Mouse (Mus musculus): ENCODE results near the gene Slc24a1.
"Not testable (repeated sequence)": the region's sequence is repeated elsewhere in the genome, so short reads cannot be mapped to it uniquely, and the experiment has no call there.

Gene Slc24a1

DNA sequence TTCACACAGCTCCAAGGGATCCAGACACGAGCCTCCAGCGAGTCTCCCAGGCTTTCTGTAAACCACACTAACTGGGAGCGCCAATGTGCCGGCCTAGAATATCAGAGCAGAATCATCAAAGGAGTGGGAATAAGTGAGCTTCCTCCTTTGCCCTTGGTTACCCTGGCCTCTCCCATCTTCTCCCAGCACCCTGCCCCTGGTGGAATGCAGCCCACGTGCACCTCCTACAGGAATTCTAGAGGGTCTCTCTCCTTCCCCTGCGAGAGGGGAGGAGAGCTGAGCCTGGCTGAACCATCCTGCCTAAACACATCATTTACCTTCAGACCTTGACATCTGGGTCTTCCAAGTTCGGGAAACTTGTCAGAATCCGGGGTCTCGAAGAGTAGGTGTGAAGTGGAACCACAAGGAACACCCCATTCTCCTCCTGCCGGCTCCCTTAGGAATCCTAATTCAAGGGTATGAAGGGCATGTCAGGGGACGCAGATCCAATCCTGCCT lies at the start of gene Slc24a1:
Gene Slc24a1 (minus strand): TSS at position 447 of the 497 bp plus-strand sequence.
- no peak for DNase-seq (ENCODE audit: low read depth, low spot score)

DNA sequence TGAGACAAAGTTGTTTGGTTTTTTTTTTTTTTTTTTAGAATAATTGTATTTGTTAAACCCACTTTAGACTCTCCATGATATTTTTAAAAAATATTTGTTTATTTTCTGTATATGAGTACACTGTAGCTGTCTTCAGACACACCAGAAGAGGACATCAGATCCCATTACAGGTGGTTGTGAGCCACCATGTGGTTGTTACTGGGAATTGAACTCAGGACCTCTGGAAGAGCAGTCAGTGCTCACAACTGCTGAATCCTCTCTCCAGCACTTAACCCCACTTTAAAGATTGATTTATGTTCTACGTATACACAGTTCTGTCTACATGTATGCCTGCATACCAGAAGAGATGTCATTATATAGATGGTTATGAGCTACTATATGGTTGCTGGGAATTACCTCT lies 44.1 kb upstream of the Slc24a1 start:
- not testable (repeated sequence) for DNase-seq (ENCODE audit: low read depth, low spot score)

DNA sequence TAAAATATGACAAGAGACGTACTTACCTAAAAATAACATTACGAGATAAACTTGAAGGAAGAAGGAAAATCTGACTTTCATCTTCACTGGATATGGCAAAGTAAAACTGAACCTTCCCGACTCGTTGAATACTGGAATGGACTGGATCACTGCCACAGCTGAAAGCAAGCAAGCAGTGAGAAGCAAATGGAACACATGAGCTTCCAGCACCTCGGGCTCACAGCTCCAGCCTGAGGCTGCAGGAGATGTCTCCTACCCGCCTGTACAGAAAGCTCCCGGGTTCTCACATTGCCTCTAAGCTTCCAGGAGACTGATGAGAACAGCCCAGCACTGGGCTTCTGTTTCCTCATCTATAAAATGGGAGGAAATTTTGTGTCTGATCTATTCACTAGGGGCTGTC lies 38.9 kb upstream of the Slc24a1 start:
- DNase-seq (ENCODE audit: low read depth, low spot score) = no peak

DNA sequence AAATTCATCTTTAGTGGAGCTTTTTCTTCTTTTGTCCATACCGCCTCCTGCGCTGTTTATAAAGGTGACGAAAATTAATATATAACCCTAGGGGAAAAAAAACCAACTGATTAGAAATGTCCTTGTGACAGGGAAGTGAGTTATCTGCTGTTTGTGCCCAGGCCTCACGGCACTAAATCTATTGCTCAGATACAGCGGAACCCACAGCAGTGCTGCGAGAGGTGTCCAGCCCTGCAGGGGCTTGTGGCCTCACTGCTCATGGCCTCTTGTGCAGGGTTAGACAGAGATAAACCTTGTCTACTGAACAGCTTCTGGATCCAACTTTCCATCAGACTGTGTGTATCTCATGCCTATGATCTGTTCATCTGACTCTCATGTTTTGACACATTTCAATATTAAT lies 37.0 kb upstream of the Slc24a1 start:
- no peak for DNase-seq (ENCODE audit: low read depth, low spot score)

DNA sequence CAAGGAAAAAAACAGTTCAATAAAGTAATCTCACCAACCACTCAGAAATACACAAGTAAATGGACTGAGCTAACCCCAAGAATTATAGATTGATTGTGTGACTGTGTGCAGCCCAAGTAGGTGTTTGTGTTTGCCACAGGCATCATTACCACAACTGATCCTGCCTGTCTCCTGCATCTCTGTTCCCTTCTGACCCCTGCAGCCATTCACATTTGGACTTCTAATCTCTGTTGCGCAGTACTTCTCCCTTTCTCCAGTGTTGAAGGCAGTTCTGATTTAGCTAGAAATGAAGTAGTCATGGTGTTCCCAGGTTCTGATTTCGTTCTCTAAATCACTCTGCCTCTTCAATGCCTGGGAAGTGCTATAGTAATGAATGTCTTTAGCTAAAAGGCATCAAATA lies 36.2 kb upstream of the Slc24a1 start:
- no peak for DNase-seq (ENCODE audit: low read depth, low spot score)

DNA sequence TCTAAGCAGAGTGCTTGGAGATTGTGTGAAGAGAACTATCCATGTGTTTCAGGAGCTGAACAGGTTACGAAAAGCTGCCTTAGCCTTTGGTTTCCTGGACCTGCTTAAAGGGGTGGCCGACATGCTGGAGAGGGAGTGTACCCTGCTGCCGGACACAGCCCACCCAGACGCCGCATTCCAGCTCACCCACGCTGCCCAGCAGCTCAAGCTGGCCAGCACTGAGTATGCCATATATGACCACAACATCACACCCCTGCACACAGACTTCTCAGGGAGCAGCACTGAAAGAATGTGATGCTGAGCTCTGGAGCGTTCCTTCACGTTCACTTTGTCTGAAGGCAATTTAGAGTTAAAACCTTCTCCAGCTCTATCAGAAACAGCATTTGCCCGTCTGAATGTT lies 34.4 kb upstream of the Slc24a1 start:
- DNase-seq (ENCODE audit: low read depth, low spot score) = no peak

DNA sequence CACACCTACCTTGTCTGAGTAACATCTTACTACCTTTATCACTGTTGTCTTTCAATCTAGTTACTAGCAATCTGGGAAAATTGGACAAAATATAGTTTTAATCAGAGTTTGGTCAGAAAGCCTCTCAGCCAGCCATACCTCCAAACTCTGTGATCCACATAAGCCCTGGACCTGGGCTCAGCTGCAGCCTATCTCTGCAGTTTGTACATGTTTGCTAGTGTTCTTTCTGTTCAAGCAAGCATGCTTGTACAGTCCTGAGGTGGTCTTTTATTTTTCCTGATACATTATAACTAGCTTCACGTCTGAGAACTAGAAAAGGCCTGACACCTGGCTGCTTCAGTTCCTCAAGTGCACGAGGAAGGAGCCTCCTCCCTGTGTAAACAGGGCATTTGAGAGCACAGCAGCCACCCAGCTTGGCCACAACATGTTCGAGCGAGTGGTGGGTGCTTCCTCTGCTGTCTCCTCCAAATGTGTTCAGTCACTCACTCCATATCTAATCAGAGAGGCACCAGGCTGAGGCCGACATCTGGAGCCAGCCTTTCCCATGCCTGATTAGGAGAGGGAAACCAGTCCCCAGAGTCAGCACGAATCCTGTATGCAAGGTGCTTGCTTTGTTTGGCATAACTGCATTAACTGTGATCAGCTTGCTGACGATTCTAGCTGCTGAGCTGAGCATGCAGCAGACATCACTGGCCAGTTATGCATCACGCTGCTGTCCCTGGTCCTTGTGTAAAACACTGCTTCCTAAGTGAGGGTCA lies 33.8 kb upstream of the Slc24a1 start:
- DNase-seq (ENCODE audit: low read depth, low spot score) = peak; percentile 20

DNA sequence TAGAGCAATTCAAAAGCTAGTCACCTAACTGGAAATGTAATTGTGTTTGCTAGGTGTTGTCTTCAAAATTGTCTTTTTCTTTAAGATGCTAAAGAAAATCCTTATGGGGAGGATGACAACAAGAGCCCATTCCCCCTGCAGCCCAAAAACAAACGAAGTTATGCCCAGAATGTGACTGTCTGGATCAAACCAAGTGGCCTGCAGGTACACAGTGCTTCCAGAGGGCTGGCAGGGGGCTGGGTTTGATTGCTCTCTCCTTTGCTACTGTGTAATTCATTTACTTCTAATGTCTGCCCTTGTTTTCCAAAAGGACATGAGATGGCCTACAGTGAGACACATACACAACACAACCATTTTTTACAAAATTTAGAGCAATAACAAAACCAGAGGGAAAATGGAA lies 30.5 kb upstream of the Slc24a1 start:
- DNase-seq (ENCODE audit: low read depth, low spot score) = no peak

DNA sequence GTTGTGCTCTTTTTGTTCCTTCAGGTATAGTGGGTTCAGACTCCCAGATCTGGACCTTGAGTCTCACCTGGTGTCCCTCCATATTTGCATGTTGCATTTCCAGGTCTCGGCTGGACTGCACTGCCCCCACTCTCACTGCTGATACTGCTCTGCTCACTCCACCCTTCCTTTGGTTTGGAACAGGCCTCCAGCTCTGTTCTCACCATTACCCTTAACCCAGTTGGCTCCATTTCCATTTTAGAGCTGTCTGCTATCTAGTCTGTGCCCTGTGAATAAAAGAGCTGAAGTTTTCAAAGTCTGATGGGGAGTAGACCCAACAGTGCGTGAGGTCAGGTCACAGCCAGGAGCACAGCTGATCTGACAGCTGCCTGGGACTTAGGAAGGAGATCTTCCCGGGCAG lies 29.1 kb upstream of the Slc24a1 start:
- DNase-seq (ENCODE audit: low read depth, low spot score) = no peak

DNA sequence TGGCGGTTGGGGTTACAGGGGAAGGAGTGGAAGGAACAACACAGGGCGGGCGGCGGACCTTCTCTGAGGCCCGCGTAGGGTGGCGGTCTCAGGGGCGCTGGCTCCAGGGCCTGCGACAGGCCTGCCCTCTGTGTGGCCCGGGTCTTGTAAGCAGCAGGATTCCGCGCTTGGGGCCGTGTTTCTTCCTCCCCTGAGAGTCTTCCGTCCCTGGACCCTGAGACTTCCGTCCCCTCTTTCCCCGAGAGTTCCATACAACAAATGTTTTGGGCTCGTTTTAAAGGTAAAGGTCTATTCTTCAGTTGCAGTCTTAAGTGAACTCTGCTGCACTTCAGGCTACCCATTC lies 9.5 kb upstream of the Slc24a1 start:
- no peak for DNase-seq (ENCODE audit: low read depth, low spot score)

DNA sequence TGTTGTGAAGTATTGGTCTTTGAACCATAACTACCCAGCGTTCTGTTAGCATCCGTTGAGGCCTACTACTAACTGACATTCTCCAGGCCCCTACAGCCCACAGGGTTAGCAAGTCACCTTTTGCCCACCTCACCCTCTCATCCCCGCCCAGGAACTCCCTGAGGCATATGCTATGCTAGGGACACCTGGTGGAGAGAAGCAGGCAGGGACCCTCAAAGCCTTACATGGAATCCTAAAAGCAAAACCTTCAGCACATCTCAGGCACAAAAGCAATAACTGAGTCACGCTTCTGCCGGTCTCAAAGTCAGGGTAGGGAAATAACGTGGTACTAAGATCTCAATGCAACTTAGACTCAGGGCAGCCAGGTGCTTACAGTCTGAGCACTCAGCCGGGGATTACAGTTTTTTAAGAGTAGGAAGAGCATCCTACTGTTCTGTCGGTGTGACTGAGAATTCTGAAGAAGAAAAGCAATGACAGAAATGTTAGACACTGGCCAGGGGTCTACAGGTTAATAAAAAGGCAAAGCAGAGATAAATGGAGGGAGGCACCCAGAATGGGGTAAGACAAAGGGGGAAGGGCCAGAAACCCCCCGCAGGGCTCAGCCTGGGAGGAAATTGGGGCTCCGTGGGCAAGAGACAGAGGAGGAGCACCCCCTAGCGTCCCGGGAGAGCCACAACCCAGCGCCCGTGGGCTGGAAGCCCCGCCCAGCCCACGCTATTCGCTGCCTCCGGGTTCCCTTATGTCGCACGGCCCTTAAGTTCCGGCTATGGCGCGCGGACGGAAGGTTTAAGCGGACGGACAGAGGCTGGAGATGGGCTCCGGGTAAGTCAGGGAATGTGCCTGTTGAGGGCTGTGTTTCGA lies 8.9 kb upstream of the Slc24a1 start, which contains the start of gene Ints14:
Gene Ints14 (plus strand): TSS at position 789 of the 861 bp plus-strand sequence.
- DNase-seq (ENCODE audit: low read depth, low spot score) = peak; percentile 93

DNA sequence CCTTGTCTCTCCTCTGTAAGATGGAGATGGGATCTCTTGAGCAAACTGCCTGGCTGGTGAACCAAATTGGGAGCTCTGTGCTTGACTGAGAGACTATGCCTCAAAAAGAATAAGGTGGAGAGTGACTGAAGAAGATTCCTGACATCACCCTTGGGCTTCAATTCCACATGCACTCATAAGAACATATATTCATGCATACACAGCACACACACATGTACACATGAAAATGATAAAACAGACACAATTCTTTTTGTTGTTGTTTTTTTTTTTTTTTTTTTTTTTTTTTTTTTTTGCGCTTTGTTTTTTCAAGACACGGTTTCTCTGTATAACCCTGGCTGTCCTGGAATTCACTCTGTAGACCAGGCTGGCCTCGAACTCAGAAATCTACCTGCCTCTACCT lies 5.9 kb upstream of the Slc24a1 start:
- no peak for DNase-seq (ENCODE audit: low read depth, low spot score)

DNA sequence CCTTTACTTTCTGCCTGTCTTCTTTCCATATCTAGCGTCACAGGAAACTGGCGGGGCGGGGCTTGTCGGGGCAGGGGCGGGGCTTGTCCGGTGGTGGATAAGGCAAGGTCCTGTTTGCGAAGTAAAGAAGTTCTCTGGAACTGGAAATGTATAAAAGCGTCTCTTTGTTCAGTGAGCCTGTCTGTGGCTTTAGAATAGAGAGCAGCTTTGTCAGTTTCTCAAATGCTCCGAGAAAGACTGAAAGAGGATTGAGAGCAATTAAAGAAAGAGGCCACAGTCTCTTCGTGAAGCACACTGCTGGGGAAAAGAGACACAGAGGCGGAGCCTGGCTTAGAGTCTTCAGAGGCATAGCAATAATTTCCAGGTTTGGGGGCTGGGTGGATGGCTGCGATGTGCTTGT lies 4.9 kb upstream of the Slc24a1 start:
- DNase-seq (ENCODE audit: low read depth, low spot score) = no peak

DNA sequence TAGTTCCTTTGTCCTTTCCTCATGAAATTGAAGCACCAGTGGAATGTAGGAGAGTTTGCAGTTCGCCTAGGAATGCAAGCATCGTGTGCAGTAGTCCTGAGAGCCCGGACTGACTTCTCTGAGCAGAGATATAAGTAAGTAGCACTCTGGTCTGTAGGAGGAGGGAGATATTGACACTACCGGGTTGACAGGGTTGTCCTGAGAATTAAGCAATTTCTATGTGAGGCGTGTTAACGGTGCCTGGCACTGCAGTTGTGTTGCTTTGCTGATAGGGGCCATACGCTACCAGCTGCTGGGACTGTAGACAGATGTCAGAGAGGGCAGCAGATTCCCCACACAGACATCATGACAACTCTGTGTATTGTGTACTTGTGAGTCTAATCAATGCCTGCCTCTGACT lies 1.8 kb upstream of the Slc24a1 start:
- no peak for DNase-seq (ENCODE audit: low read depth, low spot score)

DNA sequence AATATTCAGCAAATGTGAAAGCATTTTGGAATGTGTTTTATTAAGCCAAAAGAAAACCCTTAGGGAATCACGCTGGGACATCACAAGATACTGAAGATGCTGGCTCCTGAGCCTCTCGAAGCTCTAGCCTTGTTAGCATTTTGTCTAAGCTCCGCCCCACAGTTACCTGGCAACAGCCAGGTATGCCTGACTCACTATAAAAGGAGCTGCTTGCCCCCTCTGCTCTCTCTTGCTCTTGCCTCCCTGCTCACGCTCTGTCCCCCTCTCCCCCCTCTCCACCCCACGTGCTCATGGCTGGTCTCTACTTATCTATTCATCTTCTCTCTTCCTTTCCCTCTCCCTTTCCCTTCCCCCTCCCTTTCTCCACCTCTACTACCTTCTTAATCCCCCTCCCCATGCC lies 648 bp upstream of the Slc24a1 start:
- DNase-seq (ENCODE audit: low read depth, low spot score) = no peak

DNA sequence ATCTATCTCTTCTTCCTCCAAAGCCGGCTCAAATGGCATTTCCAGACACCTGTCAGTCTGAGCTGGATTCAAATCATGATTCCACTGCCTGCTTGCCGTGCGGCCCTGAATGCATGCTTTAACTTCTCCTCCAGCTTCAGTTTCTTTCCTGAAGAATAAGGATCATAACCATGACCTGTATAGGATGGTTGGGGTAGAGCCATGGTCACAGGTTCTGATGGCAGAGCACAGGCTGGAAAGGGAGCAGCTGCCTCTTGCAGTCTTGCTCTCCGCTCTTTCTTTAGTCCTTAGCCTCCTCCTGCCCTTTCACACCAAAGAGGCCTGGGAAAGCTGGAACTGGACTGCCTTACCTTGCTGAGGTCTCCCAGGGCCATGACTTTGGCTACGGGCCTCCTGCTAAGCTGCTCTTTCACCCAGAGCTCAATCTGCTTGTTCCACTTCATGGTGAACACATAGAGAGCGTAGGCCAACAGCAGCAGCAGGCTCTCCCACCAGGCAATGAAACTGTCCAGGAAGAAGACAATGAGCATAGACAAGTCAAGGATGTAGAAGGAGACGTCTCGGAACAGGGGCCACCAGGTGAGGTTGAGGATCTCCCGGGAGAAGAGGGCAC lies 3.8 kb downstream of the Slc24a1 start:
- DNase-seq (ENCODE audit: low read depth, low spot score) = no peak

DNA sequence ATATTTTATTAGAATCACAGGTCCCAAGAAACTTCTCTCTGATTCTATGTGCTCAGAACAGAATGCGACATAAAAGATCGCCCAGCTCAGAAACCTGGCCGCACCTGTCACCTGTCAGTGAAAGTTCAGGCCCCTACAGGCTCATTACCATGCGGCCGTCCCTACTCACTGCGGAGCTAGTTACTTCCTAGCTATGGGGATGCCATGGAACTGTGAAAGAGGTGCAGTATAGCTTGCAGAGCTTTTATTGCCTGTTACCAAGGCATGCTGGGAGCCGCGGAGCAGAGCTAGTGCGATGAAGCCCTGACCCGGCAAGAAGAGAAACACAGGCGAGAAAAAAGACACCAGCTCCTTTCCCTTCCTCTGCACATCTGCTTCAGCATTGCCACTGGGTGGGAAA lies 7.4 kb downstream of the Slc24a1 start:
- no peak for DNase-seq (ENCODE audit: low read depth, low spot score)

DNA sequence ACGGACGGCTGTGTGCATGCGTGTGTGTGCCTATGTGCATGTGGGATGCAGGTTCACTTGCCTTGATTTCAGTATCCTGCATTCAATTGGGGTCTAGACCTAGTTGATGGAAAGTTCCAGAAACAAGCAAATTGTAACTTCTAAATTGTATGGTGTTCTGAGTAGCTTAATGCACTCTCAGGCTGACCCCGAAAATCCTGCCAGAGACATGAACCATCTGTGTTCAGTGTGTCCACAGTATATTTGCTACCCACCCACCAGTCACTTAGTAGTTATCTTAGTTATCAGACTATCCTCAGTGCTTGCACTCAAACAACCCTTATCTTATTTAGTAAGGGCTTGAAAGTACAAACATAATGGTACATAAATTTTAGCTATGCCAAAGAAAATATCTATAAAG lies 9.8 kb downstream of the Slc24a1 start:
- no peak for DNase-seq (ENCODE audit: low read depth, low spot score)

DNA sequence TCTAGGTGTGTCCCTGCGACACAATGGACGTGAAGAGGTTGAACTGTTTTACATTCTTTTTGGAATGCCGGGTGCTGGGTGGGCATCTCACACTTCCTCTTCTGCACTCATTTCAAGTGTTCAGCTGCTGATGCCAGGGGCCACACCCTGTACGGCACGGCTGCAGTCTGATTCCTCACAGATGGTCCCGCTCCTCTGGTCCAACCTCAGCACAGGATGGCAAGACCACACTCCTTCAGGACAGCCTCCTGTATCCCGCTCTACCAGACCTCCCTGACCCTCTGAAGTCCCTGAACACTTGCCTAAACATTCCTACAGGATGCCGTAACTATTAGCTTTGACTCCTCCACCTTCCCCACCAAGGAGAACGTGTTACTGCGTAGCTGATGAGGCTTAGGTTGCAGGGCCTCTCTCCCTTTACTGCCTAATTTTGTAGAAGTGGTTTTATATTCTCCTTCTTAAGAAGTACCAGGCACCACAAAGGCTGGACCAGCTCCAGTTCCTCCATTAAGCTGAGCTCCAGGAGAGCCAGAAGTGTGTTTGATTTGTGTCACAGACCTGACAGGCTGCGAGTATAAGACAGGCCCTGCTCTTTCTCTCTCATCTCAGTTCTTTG lies 10.6 kb downstream of the Slc24a1 start:
- DNase-seq (ENCODE audit: low read depth, low spot score) = no peak

DNA sequence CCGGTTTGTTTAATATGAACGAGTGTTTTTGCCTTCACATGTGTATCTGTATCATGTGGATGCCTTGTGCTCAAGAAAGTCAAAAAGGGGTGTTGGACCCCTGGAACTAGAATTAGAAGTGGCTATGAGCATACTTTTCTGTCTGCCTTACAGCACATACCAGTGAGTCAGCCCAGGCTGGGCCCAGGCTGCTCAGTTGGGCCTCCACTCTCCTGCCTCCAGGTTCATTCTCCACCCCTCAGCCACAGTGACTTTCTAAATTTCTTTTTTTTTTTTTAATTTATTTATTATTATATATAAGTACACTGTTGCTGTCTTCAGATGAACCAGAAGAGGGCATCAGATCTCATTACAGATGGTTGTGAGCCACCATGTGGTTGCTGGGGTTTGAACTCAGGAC lies 11.6 kb downstream of the Slc24a1 start:
- no peak for DNase-seq (ENCODE audit: low read depth, low spot score)

DNA sequence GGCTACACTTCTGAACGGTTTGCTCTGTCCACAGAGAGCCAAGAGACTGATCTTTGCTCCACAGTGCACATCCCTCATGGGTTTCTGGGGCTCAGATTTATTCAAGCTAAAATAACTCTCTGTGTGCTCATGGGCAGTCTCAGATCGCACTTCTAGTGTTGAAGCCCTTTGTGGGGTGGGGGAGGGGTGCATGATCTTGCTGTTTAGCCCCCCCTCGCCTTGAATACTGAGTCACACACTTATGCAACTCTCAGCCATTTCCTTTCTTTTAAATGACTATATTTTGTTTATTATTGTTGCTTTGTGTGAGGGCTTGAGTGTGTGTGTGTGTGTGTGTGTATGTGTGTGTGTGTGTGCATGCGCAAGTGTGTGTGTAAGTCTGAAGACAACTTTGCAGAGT lies 12.1 kb downstream of the Slc24a1 start:
- DNase-seq (ENCODE audit: low read depth, low spot score) = no peak

DNA sequence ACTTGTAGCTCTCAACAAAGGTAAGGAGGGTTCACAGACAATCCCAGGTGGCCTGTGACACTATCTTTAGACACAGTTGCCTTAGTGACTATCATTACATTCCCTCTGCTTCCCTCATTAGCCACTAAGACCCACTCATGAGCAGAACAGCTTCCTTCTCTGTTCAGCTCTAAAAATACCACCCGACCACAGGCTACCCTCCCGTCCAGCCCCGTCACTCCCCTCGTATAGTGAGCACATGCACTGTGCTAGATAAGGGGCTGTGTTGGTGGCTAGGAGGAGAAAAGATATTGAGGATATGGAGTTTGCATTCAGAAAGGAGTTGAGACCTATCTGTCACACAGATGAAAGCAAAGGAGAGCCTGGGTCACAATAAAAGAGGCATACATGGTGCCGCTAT lies 12.9 kb downstream of the Slc24a1 start:
- no peak for DNase-seq (ENCODE audit: low read depth, low spot score)
